Mouse (Mus musculus): ENCODE data around the gene Tnfrsf1b. TPM values are rescaled to one million over a fixed set of nuclear protein-coding genes. Genes with fewer than 3 reads are reported as not detected.

The Tnfrsf1b gene
- polyA plus RNA-seq, 1 experiment from 2014 or later = 2.0 TPM

DNA sequence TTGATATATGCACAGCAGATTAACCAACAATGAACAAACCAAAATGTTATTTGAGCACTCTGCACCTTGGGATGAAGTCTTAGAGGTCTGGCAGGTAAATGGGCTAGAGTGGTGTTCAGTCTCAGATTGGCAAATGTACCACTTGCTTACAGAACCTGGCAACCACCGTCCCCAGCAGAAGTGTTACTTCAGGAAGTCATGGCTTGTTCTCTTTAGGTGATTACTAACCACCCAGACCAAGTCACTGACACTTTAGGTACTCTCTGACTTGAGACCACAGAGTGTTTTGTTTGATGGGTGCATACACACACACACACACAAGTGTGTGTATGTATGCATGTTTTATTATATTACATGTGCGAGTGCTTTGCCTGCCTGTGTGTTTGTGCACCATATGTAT lies 31.6 kb upstream of the Tnfrsf1b start:
- H3K9me3 ChIP-seq (ENCODE audit: control insufficient read depth, low read length) = no peaks in the 10 kb centered on the region
- no peak overlapping the region for H3K4me2 ChIP-seq (ENCODE audit: low read depth)
- H3K4me1 ChIP-seq (ENCODE audit: control insufficient read depth, insufficient read depth, low read length) = no peaks in the 10 kb centered on the region
- no peak overlapping the region for H3K9ac ChIP-seq (ENCODE audit: low read length)
- H3K27ac ChIP-seq (ENCODE audit: low read depth, low read length) = no peak overlapping the region
- no peaks in the 10 kb centered on the region for H3K27me3 ChIP-seq (ENCODE audit: control insufficient read depth, insufficient read depth, low read length)
- DNase-seq (ENCODE audit: low spot score) (no peak), ATAC-seq (ENCODE audit: insufficient read depth, low FRiP score, low TSS enrichment) (no peak)
- no peak overlapping the region for H3K4me3 ChIP-seq (ENCODE audit: low read depth, low read length)
- no peaks in the 10 kb centered on the region for H3K36me3 ChIP-seq (ENCODE audit: control insufficient read depth, insufficient read depth, low read length)
- 88% methylated on average over 2 of the region's 2 CpGs for WGBS

DNA sequence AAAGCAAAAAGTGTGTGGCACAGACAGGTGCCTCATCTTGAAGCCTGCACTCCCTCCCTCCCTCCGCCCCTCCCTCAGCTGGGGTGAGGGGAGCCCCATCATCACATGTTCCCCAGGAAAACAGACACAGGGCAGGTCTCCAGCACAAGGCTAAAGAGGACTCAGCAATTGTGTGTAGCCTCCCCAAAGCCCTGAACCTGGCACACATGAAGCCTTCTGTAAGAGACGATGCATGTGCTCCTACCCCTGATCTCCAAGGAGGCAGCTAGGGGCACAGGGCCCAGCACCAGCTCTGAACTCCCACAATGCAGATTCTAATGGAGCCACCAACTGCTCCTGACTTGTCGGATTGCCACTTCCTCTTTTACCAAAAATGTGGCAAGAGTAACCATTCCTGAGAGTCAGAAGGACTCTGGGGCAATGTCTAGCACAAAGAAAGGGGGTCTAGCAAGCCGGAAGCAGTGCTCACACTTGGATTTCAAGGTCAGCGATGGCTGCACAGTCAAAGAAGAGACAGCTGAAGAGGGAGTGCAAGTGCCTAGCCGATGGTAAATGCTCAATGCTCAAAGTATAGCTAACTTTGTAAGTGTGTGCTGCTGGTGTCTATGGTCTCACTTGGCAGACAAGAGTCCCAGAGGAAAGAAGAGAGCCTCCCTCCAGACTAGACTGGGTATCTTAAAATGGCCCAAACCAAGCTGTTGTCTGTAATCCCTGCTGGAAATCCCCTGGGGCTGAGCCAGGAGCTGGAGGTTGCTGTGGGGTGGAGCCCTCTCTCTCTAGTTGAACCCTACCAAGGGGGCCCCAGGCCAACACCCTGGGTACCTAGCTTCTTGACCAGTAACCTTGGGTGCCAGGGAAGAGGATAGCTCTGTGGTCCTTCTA lies 29.9 kb upstream of the Tnfrsf1b start:
- Histone ChIP-seq H3K4me1 (ENCODE audit: control insufficient read depth, insufficient read depth, low read length) (no peaks in the 10 kb centered on the region), H3K27ac (ENCODE audit: low read depth, low read length) (no peak overlapping the region), H3K9ac (ENCODE audit: low read length) (no peak overlapping the region), H3K9me3 (ENCODE audit: control insufficient read depth, low read length) (no peaks in the 10 kb centered on the region), H3K4me3 (ENCODE audit: low read depth, low read length) (no peak overlapping the region), H3K4me2 (ENCODE audit: low read depth) (no peak overlapping the region), H3K36me3 (ENCODE audit: control insufficient read depth, insufficient read depth, low read length) (no peaks in the 10 kb centered on the region), H3K27me3 (ENCODE audit: control insufficient read depth, insufficient read depth, low read length) (no peaks in the 10 kb centered on the region)
- WGBS = 88% methylated on average over 6 of the region's 6 CpGs
- no peak for ATAC-seq (ENCODE audit: insufficient read depth, low FRiP score, low TSS enrichment)
- no peak for DNase-seq (ENCODE audit: low spot score)

DNA sequence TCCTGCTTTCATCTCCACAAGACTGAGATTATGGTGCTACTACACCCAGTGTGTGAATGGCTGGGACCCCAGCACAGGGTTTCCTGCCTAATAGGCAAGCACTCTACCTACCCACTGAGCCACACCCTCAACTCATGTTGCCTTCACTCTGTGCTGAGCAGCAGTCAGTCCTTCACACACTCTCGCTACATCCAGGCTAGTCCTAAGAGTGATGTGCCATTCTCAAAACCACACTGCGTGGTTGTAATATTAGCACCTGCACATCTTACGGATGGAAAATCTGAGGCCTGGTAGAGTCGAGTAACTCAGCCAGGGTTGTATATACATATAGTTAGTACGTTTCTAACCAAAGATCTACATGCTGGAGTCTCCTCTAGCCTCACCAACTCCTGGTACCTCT lies 28.2 kb upstream of the Tnfrsf1b start:
- no peak for DNase-seq (ENCODE audit: low spot score)
- ATAC-seq (ENCODE audit: insufficient read depth, low FRiP score, low TSS enrichment) = no peak
- Histone ChIP-seq H3K9ac (ENCODE audit: low read length) (no peak overlapping the region), H3K36me3 (ENCODE audit: control insufficient read depth, insufficient read depth, low read length) (no peaks in the 10 kb centered on the region), H3K4me3 (ENCODE audit: low read depth, low read length) (no peak overlapping the region), H3K9me3 (ENCODE audit: control insufficient read depth, low read length) (no peaks in the 10 kb centered on the region), H3K4me1 (ENCODE audit: control insufficient read depth, insufficient read depth, low read length) (no peaks in the 10 kb centered on the region), H3K4me2 (ENCODE audit: low read depth) (no peak overlapping the region), H3K27me3 (ENCODE audit: control insufficient read depth, insufficient read depth, low read length) (no peaks in the 10 kb centered on the region), H3K27ac (ENCODE audit: low read depth, low read length) (no peak overlapping the region)
- WGBS = 89% methylated on average over 5 of the region's 5 CpGs

DNA sequence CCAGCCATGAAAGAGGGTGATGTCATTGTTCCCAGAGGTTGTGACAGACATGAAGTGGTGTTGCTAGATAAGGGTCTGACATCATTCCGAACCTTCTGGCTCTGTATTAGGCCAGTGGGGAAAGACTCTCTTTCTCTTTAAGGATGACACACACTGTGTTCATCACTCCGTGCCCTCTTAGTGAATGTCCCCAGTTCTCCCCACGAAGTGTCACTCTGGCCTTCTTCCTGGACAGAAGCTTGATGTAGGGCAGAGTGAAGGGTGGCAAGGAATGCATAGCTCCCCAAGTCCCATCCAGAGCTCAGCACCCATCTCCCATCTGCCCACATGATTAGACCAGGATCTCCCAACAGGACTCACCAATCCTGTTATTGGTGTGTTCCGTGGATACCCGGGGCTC lies 27.3 kb upstream of the Tnfrsf1b start:
- no peak for ATAC-seq (ENCODE audit: insufficient read depth, low FRiP score, low TSS enrichment)
- no peak for DNase-seq (ENCODE audit: low spot score)
- H3K9me3 ChIP-seq (ENCODE audit: control insufficient read depth, low read length) = no peaks in the 10 kb centered on the region
- no peak overlapping the region for H3K4me2 ChIP-seq (ENCODE audit: low read depth)
- H3K27me3 ChIP-seq (ENCODE audit: control insufficient read depth, insufficient read depth, low read length) = no peaks in the 10 kb centered on the region
- H3K4me1 ChIP-seq (ENCODE audit: control insufficient read depth, insufficient read depth, low read length) = no peaks in the 10 kb centered on the region
- no peak overlapping the region for H3K9ac ChIP-seq (ENCODE audit: low read length)
- WGBS = 91% methylated on average over 5 of the region's 5 CpGs
- no peak overlapping the region for H3K4me3 ChIP-seq (ENCODE audit: low read depth, low read length)
- H3K27ac ChIP-seq (ENCODE audit: low read depth, low read length) = no peak overlapping the region
- no peaks in the 10 kb centered on the region for H3K36me3 ChIP-seq (ENCODE audit: control insufficient read depth, insufficient read depth, low read length)

DNA sequence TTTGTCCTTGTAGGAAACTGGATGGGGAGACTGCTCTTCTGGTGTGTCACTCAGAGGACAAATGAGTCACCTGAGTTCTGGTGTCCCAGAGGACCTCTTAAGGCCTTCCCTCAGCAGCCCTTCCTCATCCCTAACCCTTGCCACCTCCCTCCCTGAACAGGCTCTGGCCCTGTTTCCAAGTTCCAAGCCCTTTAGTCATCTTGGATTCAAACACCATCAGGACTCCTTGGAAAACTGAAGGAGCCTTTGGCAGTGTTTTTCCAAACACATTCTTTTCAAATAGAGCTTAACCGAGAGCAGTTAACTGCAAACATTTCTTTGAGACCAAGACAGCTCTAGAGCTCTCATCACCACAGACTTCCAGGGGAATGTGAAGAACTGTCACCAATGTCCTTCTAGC lies 26.1 kb upstream of the Tnfrsf1b start:
- 91% methylated on average over 1 of the region's 1 CpGs for WGBS
- no peaks in the 10 kb centered on the region for H3K4me1 ChIP-seq (ENCODE audit: control insufficient read depth, insufficient read depth, low read length)
- DNase-seq (ENCODE audit: low spot score) = no peak
- H3K9ac ChIP-seq (ENCODE audit: low read length) = no peak overlapping the region
- ATAC-seq (ENCODE audit: insufficient read depth, low FRiP score, low TSS enrichment) = no peak
- no peaks in the 10 kb centered on the region for H3K9me3 ChIP-seq (ENCODE audit: control insufficient read depth, low read length)
- H3K27ac ChIP-seq (ENCODE audit: low read depth, low read length) = no peak overlapping the region
- no peaks in the 10 kb centered on the region for H3K27me3 ChIP-seq (ENCODE audit: control insufficient read depth, insufficient read depth, low read length)
- H3K4me3 ChIP-seq (ENCODE audit: low read depth, low read length) = no peak overlapping the region
- no peaks in the 10 kb centered on the region for H3K36me3 ChIP-seq (ENCODE audit: control insufficient read depth, insufficient read depth, low read length)
- H3K4me2 ChIP-seq (ENCODE audit: low read depth) = no peak overlapping the region

DNA sequence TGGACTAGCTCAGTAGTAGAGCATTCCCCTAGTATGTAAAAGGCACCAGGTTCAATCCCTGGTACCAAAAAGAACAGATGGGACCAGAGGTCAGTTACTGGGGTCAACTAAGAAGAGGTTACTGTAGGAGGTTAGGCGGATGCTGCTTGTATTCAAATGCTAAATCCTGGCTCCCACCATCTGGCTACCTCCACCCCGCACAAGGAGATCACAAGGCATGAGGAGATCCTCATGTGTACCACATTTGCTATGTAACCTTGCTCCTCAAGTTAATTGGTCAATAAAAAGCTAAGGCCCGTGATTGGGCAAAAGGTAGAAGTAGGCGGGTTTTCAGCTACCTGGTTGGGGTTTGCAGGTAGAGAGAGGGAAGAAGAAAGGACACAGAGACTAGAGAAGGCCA lies 25.0 kb upstream of the Tnfrsf1b start:
- ATAC-seq (ENCODE audit: insufficient read depth, low FRiP score, low TSS enrichment) = no peak
- no peaks in the 10 kb centered on the region for H3K36me3 ChIP-seq (ENCODE audit: control insufficient read depth, insufficient read depth, low read length)
- no peaks in the 10 kb centered on the region for H3K4me1 ChIP-seq (ENCODE audit: control insufficient read depth, insufficient read depth, low read length)
- no peak overlapping the region for H3K4me3 ChIP-seq (ENCODE audit: low read depth, low read length)
- H3K27me3 ChIP-seq (ENCODE audit: control insufficient read depth, insufficient read depth, low read length) = no peaks in the 10 kb centered on the region
- no peak overlapping the region for H3K27ac ChIP-seq (ENCODE audit: low read depth, low read length)
- H3K9ac ChIP-seq (ENCODE audit: low read length) = no peak overlapping the region
- no peak for DNase-seq (ENCODE audit: low spot score)
- no peak overlapping the region for H3K4me2 ChIP-seq (ENCODE audit: low read depth)
- H3K9me3 ChIP-seq (ENCODE audit: control insufficient read depth, low read length) = no peaks in the 10 kb centered on the region
- WGBS = 74% methylated on average over 4 of the region's 4 CpGs

DNA sequence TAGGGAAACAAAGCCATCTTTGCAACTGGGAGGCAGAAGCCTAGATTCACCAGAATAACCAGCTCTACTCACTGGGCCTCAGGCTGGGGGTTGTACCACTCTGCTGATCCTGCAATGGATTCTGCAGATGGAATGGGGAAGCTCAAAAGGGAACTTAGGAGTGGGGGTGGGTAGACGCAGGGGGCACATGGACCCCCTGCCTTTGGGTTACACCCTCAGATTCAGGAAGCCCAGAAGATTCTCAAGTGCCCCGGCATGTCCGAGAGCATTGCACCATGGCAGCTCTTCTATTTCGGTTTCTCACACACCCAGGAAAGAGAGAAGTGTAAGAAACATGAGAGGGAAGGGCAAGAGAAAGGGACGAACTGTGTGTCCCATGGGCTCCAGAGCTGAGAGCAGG lies 23.5 kb upstream of the Tnfrsf1b start:
- no peak for DNase-seq (ENCODE audit: low spot score)
- no peak overlapping the region for H3K4me3 ChIP-seq (ENCODE audit: low read depth, low read length)
- no peaks in the 10 kb centered on the region for H3K27me3 ChIP-seq (ENCODE audit: control insufficient read depth, insufficient read depth, low read length)
- no peaks in the 10 kb centered on the region for H3K4me1 ChIP-seq (ENCODE audit: control insufficient read depth, insufficient read depth, low read length)
- no peak overlapping the region for H3K27ac ChIP-seq (ENCODE audit: low read depth, low read length)
- WGBS = 80% methylated on average over 5 of the region's 5 CpGs
- no peak overlapping the region for H3K9ac ChIP-seq (ENCODE audit: low read length)
- no peaks in the 10 kb centered on the region for H3K36me3 ChIP-seq (ENCODE audit: control insufficient read depth, insufficient read depth, low read length)
- no peak for ATAC-seq (ENCODE audit: insufficient read depth, low FRiP score, low TSS enrichment)
- no peaks in the 10 kb centered on the region for H3K9me3 ChIP-seq (ENCODE audit: control insufficient read depth, low read length)
- no peak overlapping the region for H3K4me2 ChIP-seq (ENCODE audit: low read depth)

DNA sequence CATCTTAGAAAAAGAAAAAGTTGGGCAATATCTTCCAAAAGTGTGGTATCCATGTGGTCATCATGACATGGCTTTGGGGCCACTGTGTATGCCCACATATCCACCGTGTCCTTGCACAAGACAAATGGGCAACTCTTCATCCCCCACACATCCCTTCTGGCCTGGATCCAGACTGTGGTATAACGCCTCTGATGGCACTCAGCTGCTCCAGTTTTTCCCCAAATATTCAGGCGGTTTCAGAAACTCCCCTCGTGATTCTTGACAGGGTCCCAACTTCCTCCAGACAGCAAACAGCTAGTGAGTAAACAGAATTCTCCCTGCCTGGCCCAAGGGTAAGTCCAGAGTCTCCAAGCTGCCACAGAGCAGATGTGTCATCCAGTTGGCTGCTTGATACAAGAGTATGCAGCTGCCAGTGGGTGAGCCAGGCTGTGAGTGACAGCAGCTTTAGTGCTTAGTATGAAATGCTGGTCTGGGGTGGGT lies 21.0 kb upstream of the Tnfrsf1b start:
- Histone ChIP-seq H3K9me3 (ENCODE audit: control insufficient read depth, low read length) (no peaks in the 10 kb centered on the region), H3K4me1 (ENCODE audit: control insufficient read depth, insufficient read depth, low read length) (no peaks in the 10 kb centered on the region), H3K9ac (ENCODE audit: low read length) (no peak overlapping the region), H3K4me2 (ENCODE audit: low read depth) (no peak overlapping the region), H3K4me3 (ENCODE audit: low read depth, low read length) (no peak overlapping the region), H3K36me3 (ENCODE audit: control insufficient read depth, insufficient read depth, low read length) (no peaks in the 10 kb centered on the region), H3K27me3 (ENCODE audit: control insufficient read depth, insufficient read depth, low read length) (no peaks in the 10 kb centered on the region), H3K27ac (ENCODE audit: low read depth, low read length) (no peak overlapping the region)
- 76% methylated on average over 4 of the region's 4 CpGs for WGBS
- DNase-seq (ENCODE audit: low spot score) = no peak
- ATAC-seq (ENCODE audit: insufficient read depth, low FRiP score, low TSS enrichment) = no peak

DNA sequence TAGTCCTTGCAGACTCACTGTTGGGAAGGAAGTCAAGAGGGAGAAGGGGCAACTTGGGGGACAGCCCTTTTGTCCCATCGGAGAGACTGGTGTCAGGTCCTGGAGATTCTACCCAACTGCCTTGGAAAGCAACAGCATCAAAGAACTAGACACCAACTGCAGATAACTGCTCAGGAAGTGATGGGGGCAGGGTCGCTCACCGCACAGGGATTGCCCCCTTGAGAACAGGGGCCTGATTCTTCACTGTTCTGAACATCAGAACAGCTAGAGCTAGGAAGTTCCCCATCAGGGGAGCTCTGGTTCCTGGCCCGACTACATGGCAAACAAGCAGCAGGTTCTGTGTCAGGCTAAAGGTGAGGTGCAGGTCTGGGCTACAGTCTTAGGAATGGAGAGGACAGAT lies 19.8 kb upstream of the Tnfrsf1b start:
- no peak for ATAC-seq (ENCODE audit: insufficient read depth, low FRiP score, low TSS enrichment)
- H3K4me3 ChIP-seq (ENCODE audit: low read depth, low read length) = no peak overlapping the region
- WGBS = 79% methylated on average over 4 of the region's 4 CpGs

More for the DNA sequence above, 19.8 kb upstream of the Tnfrsf1b start:
- Histone ChIP-seq H3K4me2 (ENCODE audit: low read depth) (no peak overlapping the region), H3K9me3 (ENCODE audit: control insufficient read depth, low read length) (no peaks in the 10 kb centered on the region), H3K9ac (ENCODE audit: low read length) (no peak overlapping the region), H3K4me1 (ENCODE audit: control insufficient read depth, insufficient read depth, low read length) (no peaks in the 10 kb centered on the region), H3K27me3 (ENCODE audit: control insufficient read depth, insufficient read depth, low read length) (no peaks in the 10 kb centered on the region), H3K36me3 (ENCODE audit: control insufficient read depth, insufficient read depth, low read length) (no peaks in the 10 kb centered on the region), H3K27ac (ENCODE audit: low read depth, low read length) (no peak overlapping the region)
- no peak for DNase-seq (ENCODE audit: low spot score)

All from neural tube, embryonic 11.5 days (tissue).